Mouse (Mus musculus): ENCODE results near the gene Set. TPM values are rescaled to one million over a fixed set of nuclear protein-coding genes. Genes with fewer than 3 reads are reported as not detected.

Gene Set
- polyA plus RNA-seq, 1 experiment: 118 TPM

DNA sequence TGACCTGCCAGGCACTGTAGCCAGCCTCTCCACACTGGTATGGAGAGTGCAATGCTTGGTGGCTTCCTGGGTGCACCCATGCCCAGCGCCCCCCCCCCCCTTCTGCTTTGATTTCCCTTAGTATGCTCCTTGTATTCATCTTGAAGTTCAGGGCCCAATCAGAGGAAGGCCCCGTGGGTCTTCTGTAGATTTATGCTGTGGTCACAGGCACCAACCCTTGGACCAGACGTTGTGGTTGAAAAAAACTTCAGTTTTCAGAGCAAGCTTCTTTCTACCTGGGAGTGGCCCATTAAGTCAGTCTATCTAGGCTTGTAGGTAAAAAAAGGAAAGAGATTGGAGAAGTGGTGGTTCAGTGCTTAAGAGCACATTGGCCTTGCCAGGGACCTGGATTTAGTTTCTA, 6.6 kb downstream of the Set start:
- peak overlapping the region; percentile 89 for H3K4me2 ChIP-seq (ENCODE audit: low read depth)
- H3K27me3 ChIP-seq (ENCODE audit: control insufficient read depth, insufficient read depth, insufficient read length): no peaks in the 10 kb centered on the region
- H3ac ChIP-seq (ENCODE audit: control insufficient read depth, insufficient read length): peak overlapping the region; percentile 58
- H3K4me3 ChIP-seq: peak overlapping the region; percentile 74
- H3K36me3 ChIP-seq (ENCODE audit: control insufficient read depth, insufficient read depth): peaks cover 4% of the 10 kb centered on the region
- TF ChIP-seq POLR2A (IDR thresholded peaks at IDR 0.05; ENCODE audit: insufficient read length, low read depth): no peak
- no peak for TF ChIP-seq USF1 (IDR thresholded peaks at IDR 0.05; ENCODE audit: low read depth)
- no peak for TF ChIP-seq TCF3 (IDR thresholded peaks at IDR 0.05; ENCODE audit: insufficient read length, low read depth)
- TF ChIP-seq MYOD1 (IDR thresholded peaks at IDR 0.05; ENCODE audit: control insufficient read depth in 1 of 3, insufficient read length in 2 of 3, low read depth in 2 of 3): no peak
- peaks cover 47% of the 10 kb centered on the region for H3K79me2 ChIP-seq (ENCODE audit: control insufficient read depth, insufficient read depth)

DNA sequence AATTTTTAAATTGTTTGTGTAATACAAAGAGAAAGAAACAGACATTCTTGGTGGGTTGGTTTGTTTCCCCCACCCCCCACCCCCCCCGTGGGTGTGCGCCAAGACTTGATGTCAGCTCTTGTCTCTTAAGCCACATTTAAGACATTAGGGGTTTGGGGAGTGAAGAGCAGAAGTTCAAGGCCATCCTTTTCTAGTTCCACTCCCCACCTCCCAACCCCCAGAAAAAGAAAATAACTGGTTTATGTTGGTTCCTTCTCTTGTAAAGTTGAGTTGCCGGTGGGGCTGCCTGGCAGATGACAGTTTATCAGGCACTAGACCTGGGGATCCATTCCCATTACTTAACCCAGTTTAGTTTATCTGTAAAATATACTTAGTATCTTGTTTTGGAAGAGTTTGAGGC, 7.1 kb downstream of the Set start:
- H3K36me3 ChIP-seq (ENCODE audit: control insufficient read depth, insufficient read depth): peaks cover 9% of the 10 kb centered on the region
- H3K79me2 ChIP-seq (ENCODE audit: control insufficient read depth, insufficient read depth): peaks cover 52% of the 10 kb centered on the region
- no peak overlapping the region for H3ac ChIP-seq (ENCODE audit: control insufficient read depth, insufficient read length)
- H3K4me2 ChIP-seq (ENCODE audit: low read depth): peak overlapping the region; percentile 89
- no peaks in the 10 kb centered on the region for H3K27me3 ChIP-seq (ENCODE audit: control insufficient read depth, insufficient read depth, insufficient read length)
- TF ChIP-seq E2F4 (IDR thresholded peaks at IDR 0.05; ENCODE audit: insufficient read depth) (no peak), CEBPB (IDR thresholded peaks at IDR 0.05; ENCODE audit: insufficient read depth, poor library complexity, severe bottlenecking) (no peak), MYOD1 (IDR thresholded peaks at IDR 0.05; ENCODE audit: control insufficient read depth in 1 of 3, insufficient read length in 2 of 3, low read depth in 2 of 3) (no peak)
- H3K4me3 ChIP-seq: peak overlapping the region; percentile 74

DNA sequence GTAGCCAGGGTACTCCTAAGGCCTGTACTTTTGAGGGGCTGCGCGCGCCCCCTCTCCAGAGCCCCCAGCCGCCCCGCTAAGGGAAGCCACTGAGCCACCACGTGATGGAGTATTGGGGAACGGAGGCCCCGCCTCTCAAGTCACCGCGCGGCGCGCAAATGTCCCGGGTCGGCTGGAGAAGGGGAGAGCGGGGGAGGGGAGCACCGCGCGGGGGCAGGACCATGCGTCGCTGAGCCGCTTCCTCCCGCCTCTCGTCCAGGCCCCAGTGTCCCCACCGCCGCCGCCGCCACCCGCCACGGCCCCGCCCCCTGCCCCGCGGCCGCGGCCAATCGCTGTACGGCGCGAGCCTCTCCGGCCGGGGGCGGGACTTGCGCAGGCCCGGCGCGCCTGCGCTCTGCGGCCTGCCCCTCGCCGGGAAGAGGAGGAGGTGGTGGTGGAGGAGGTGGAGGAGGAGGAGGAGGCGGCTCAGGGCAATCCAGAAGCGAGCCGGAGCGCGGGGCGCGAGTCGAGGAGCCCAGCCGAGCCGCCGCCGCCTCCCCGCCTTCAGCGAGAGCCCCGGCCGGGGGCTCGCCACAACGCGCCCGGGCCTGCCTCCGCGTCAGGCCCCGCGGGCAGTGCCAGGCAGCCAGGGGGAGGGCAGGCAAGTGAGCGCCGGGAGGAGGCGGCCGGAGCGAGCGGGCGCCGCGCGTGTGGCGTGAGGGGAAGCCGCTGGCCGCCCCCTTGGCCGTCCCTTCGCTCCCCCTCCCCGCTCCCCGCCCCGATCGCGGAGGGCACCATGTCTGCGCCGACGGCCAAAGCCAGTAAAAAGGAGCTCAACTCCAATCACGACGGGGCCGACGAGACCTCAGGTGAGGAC, 9.1 kb downstream of the Set start:
- Histone ChIP-seq H3ac (ENCODE audit: control insufficient read depth, insufficient read length) (peak overlapping the region; percentile 81), H3K27me3 (ENCODE audit: control insufficient read depth, insufficient read depth, insufficient read length) (no peaks in the 10 kb centered on the region), H3K79me2 (ENCODE audit: control insufficient read depth, insufficient read depth) (peaks cover 59% of the 10 kb centered on the region), H3K4me2 (ENCODE audit: low read depth) (peak overlapping the region; percentile 87), H3K4me3 (peak overlapping the region; percentile 52), H3K36me3 (ENCODE audit: control insufficient read depth, insufficient read depth) (peaks cover 24% of the 10 kb centered on the region)
- no peak for TF ChIP-seq CEBPB (IDR thresholded peaks at IDR 0.05; ENCODE audit: insufficient read depth, poor library complexity, severe bottlenecking)
- no peak for TF ChIP-seq TCF3 (IDR thresholded peaks at IDR 0.05; ENCODE audit: insufficient read length, low read depth)
- peak; percentile 79 for TF ChIP-seq POLR2A (IDR thresholded peaks at IDR 0.05; ENCODE audit: insufficient read length, low read depth)
- no peak for TF ChIP-seq TCF12 (IDR thresholded peaks at IDR 0.05; ENCODE audit: insufficient read depth, poor library complexity, severe bottlenecking)
- peak; percentile 3 for TF ChIP-seq REST (IDR thresholded peaks at IDR 0.05; ENCODE audit: insufficient read depth, insufficient read length)
- TF ChIP-seq MYOD1 (IDR thresholded peaks at IDR 0.05; ENCODE audit: control insufficient read depth in 1 of 3, insufficient read length in 2 of 3, low read depth in 2 of 3): no peak
- peak; percentile 87 for TF ChIP-seq USF1 (IDR thresholded peaks at IDR 0.05; ENCODE audit: low read depth)
- TF ChIP-seq POLR2AphosphoS2 (IDR thresholded peaks at IDR 0.05; ENCODE audit: insufficient read length, low read depth): peak; percentile 75

GRCm38 (mm10) chr2:30067031-30067888, 10.1 kb downstream of the Set start:
- peak overlapping the region; percentile 83 for H3K4me2 ChIP-seq (ENCODE audit: low read depth)
- H3K27me3 ChIP-seq (ENCODE audit: control insufficient read depth, insufficient read depth, insufficient read length): no peaks in the 10 kb centered on the region

GRCm38 (mm10) chr2:30067962-30068361, 10.8 kb downstream of the Set start:
- H3ac ChIP-seq (ENCODE audit: control insufficient read depth, insufficient read length): no peak overlapping the region
- peak overlapping the region; percentile 52 for H3K4me3 ChIP-seq
- TF ChIP-seq MYOG (IDR thresholded peaks at IDR 0.05; ENCODE audit: control insufficient read depth in 1 of 3, insufficient read depth in 1 of 3, insufficient read length in 2 of 3, low read depth in 2 of 3) (no peak), TCF12 (IDR thresholded peaks at IDR 0.05; ENCODE audit: insufficient read depth, poor library complexity, severe bottlenecking) (no peak), SRF (IDR thresholded peaks at IDR 0.05; ENCODE audit: control insufficient read depth, insufficient read length, low read depth) (no peak), POLR2AphosphoS2 (IDR thresholded peaks at IDR 0.05; ENCODE audit: insufficient read length, low read depth) (no peak), E2F4 (IDR thresholded peaks at IDR 0.05; ENCODE audit: insufficient read depth) (no peak), MYOD1 (IDR thresholded peaks at IDR 0.05; ENCODE audit: control insufficient read depth in 1 of 3, insufficient read length in 2 of 3, low read depth in 2 of 3) (no peak), CEBPB (IDR thresholded peaks at IDR 0.05; ENCODE audit: insufficient read depth, poor library complexity, severe bottlenecking) (no peak), MAX (IDR thresholded peaks at IDR 0.05; ENCODE audit: low read depth) (no peak), USF1 (IDR thresholded peaks at IDR 0.05; ENCODE audit: low read depth) (no peak), REST (IDR thresholded peaks at IDR 0.05; ENCODE audit: insufficient read depth, insufficient read length) (no peak), POLR2A (IDR thresholded peaks at IDR 0.05; ENCODE audit: insufficient read length, low read depth) (no peak), TCF3 (IDR thresholded peaks at IDR 0.05; ENCODE audit: insufficient read length, low read depth) (no peak)
- H3K79me2 ChIP-seq (ENCODE audit: control insufficient read depth, insufficient read depth): peaks cover 57% of the 10 kb centered on the region
- H3K36me3 ChIP-seq (ENCODE audit: control insufficient read depth, insufficient read depth): peaks cover 32% of the 10 kb centered on the region
- peak overlapping the region; percentile 83 for H3K4me2 ChIP-seq (ENCODE audit: low read depth)
- no peaks in the 10 kb centered on the region for H3K27me3 ChIP-seq (ENCODE audit: control insufficient read depth, insufficient read depth, insufficient read length)

More at GRCm38 (mm10) chr2:30067031-30067888, 10.1 kb downstream of the Set start:
- Histone ChIP-seq H3ac (ENCODE audit: control insufficient read depth, insufficient read length) (peak overlapping the region; percentile 81), H3K4me3 (peak overlapping the region; percentile 52), H3K79me2 (ENCODE audit: control insufficient read depth, insufficient read depth) (peaks cover 59% of the 10 kb centered on the region), H3K36me3 (ENCODE audit: control insufficient read depth, insufficient read depth) (peaks cover 25% of the 10 kb centered on the region)
- peak in 1 of 3 experiments; percentile 17 for TF ChIP-seq MYOG (IDR thresholded peaks at IDR 0.05; ENCODE audit: control insufficient read depth in 1 of 3, insufficient read depth in 1 of 3, insufficient read length in 2 of 3, low read depth in 2 of 3)
- peak in 1 of 3 experiments; percentile 1 for TF ChIP-seq MYOD1 (IDR thresholded peaks at IDR 0.05; ENCODE audit: control insufficient read depth in 1 of 3, insufficient read length in 2 of 3, low read depth in 2 of 3)
- TF ChIP-seq USF1 (IDR thresholded peaks at IDR 0.05; ENCODE audit: low read depth): no peak
- TF ChIP-seq E2F4 (IDR thresholded peaks at IDR 0.05; ENCODE audit: insufficient read depth): no peak
- TF ChIP-seq MAX (IDR thresholded peaks at IDR 0.05; ENCODE audit: low read depth): no peak
- TF ChIP-seq POLR2A (IDR thresholded peaks at IDR 0.05; ENCODE audit: insufficient read length, low read depth): peak; percentile 33
- TF ChIP-seq TCF12 (IDR thresholded peaks at IDR 0.05; ENCODE audit: insufficient read depth, poor library complexity, severe bottlenecking): no peak
